Mouse (Mus musculus): Measurements from ENCODE around the gene Anks3.
A peak's percentile ranks its signal among the peaks of the same experiment; 100 is the strongest.

The Anks3 gene

DNA sequence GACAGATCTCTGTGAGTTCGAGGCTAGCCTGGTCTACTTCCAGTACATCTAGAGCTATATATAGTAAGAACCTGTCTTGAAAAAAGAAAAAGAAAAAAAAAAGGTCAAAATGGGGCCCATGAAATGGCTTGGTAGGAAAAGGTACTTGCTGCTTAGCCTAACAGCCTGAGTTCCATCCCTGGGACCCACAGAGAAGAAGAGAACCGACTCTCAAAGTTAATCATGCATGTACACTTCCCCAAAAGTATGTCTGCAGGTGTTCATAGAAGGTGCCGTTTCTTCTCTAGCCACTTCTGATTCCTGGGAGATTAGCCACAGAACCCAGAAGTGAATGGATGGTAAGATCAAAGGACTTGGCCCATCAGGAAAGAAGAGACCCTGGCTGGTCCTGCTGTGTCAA is 4.4 kb upstream of the Anks3 start:
- DNase-seq (ENCODE audit: low spot score in 2 of 2): no peak

DNA sequence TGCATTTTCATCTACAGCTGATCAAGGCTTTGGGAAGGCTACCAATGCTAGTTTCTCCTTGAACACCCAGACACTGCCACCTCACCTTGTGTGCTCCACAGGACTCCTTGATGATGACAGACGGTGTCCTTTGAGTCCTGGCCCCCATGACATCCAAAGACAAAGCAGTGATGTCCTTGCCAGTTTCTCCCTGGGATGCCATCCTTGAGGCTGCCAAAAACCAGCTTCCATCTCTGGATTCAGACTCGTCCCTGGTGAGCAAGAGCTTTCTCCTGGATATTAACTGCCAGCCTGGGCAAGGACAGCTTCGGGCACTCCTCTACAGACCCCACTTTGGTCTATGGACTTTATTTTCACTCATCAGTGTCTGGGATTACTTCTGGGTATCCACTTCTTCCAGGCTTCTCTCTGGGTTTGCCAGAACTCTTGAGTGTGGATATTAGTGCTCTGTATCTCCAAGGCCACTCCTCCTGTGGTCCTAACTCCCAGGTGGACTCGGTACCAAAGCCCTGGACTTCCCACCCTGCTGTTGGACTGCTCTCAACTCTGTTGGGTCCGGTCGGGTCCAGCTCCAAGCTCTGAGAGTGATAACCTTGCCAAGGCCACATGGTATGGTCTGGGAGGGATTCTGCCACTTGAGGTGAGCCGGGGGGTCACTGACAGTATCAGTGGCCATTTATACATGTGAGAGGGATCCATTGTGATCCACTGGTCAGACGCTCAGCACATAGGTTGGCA is 1.6 kb upstream of the Anks3 start:
- no peak for DNase-seq (ENCODE audit: low spot score in 2 of 2)

GRCm38 (mm10) chr16:4964731-4965391 is 856 bp upstream of the Anks3 start:
- no peak for DNase-seq (ENCODE audit: low spot score in 2 of 2)

DNA sequence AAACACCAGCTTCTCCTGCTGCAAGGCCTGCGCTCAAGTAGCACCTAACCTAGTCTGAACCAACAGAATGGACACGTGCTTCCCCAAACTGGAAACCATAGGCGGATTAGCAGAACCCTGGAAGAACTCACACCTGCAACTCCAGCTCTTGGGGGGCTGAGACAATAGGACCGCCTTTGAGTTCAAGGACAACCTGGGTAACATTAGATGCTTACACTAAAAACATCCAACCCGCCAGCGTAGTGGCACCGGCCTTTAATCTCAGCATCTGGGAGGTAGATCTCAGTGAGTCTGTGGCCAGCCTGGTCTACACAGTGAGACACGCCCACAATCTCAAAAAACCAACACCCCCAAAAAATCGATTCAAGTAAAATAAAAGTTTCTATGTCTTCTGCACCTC is 659 bp downstream of the Anks3 start:
- DNase-seq (ENCODE audit: low spot score in 2 of 2): no peak

- DNase-seq (ENCODE audit: low spot score in 2 of 2): no peak
Measured at GRCm38 (mm10) chr16:4960260-4960659, 3.7 kb downstream of the Anks3 start.

DNA sequence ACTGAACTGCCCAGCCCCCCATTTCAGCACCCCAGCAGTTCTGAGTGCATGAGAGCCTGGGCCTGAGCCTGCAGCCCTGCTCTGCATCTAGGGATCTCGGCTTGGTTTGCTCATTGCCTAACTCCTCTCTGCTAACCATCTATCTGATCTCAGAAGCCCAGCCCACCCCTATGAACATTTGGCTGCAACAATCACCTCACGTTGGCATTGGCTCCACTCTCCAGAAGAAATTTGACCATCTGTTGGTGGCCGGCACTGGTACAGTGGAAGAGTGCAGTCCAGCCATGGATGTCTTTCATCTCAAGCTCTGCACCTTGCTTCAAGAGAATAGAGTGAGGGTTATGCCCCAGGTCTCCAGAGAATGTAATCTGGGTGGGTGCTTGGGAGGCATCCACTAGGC is 6.6 kb downstream of the Anks3 start:
- no peak for DNase-seq (ENCODE audit: low spot score in 2 of 2)

GRCm38 (mm10) chr16:4956609-4957008 is 7.4 kb downstream of the Anks3 start:
- DNase-seq (ENCODE audit: low spot score in 2 of 2): no peak

- no peak for DNase-seq (ENCODE audit: low spot score in 2 of 2)
Measured at GRCm38 (mm10) chr16:4947378-4947777, 16.6 kb downstream of the Anks3 start.

DNA sequence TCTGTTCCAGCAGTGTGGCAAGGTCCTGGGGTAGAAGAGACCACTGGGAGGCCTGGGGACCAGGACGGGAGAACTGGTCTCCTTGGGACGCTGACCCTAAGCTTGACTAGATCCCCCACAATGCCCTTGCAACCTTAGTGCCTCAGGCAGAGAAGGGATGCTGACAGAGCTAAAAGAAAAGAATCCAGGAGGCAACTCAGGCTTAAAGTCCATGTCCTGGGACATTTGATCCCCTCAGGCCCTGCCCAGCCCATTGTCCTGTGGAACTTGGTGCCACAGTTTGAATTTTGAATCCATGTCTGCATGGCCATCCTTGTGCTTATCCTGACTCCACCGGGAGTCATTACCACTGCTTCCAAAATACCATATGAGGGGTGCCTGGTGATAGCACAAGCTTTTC is 17.9 kb downstream of the Anks3 start:
- no peak for DNase-seq (ENCODE audit: low spot score in 2 of 2)

DNA sequence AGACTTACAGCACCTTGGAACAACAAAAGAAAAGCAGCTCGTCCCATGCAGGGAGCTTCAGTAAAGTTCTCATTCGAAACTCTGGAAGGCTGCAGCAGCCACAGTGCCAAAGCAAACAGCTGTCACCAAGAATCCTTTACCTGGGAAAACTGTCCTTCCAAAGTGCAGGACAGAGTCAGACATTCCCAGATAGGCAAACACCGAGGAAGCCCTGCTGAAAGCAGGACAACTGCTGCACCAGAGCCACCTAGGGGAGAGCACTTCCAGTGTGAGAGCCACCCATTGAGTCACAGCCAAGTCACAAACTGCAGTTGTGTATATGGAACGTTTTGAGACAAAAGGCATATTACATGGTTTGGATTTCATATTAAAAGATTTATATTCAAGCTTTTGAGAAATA is 18.6 kb downstream of the Anks3 start:
- no peak for DNase-seq (ENCODE audit: low spot score in 2 of 2)

GRCm38 (mm10) chr16:4943431-4943830 is 20.6 kb downstream of the Anks3 start:
- no peak for DNase-seq (ENCODE audit: low spot score in 2 of 2)

DNA sequence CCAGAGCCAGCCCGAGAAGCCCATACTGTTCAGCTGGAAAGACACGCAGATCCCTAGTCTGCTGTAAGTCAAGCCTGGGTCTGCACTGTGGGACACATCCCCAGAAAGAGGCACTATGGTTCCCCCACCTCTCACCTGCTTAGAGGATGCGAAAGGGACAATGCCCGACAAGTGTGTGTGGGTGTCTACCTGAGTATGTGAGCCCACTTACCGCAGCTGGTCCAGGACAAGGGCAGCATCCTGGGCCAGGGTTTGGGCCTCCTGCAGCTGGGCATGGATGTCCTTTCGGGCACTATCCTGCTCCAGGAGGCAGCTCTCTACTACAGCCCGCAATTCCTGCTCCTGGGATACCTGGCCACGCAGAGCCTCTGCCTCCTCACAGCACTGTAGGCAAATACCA is 21.1 kb downstream of the Anks3 start:
- no peak for DNase-seq (ENCODE audit: low spot score in 2 of 2)

DNA sequence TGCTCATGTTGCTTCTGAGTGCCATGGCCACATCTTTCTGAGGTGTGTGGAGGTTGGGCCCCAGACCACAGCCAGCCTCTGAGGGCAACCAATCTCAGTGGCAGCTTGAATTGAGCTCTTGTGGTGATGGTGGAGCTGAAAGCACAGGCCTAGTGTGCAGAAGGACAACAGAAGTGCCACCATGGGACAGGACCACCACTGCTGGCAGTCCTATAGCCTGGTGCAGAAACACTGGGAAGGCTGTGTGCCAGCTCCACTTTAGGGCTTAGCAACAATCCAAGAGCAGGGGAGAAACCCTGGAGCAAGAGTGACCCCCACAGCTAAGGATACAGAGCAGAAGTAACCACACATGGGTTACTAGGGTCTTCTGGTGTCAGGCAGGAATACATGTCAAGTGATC is 23.0 kb downstream of the Anks3 start:
- no peak for DNase-seq (ENCODE audit: low spot score in 2 of 2)

DNA sequence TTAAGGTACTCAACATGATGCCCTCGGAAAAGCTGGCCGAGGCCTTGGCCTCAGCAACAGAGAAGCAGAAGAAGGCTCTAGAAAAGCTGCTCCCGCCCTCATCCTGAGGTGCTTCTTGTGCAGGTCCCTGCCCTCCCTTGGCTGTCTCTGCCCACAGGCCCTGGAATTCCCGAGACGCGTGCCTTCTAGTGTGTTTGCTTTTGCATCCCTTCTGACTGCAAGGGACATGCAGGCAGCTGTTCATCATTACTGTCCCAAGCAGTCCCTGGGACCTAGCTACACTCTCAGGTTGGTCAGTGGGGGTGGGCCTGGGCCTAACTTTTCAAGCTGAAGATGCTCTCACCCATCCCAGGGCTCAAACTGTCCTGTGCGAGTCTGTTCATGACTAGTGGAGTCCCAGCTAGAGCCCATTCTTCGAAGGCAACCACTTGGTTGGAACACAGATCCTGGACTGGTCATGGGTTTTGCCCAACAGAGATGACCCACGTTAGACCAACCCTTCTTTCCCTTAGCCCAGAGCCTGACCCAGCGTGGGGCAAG is 23.6 kb downstream of the Anks3 start:
- no peak for DNase-seq (ENCODE audit: low spot score in 2 of 2)

DNA sequence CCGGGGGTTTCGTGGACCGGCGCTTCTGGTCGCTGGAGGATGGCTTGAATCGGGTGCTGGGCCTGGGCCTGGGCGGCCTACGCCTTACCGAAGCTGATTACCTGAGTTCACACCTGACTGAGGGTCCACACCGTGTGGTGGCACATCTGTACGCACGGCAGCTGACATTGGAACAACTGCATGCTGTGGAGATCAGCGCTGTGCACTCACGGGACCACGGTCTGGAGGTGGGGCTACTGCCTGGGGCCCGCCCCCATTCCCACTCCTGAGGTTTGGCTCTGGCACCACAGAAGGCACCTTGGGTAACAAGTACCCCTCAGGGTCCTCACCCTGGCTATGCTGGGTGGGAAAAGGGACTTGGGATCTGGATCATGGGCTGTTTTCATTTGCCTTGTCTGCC is 24.6 kb downstream of the Anks3 start:
- peak in 1 of 2 experiments; percentile 47 for DNase-seq (ENCODE audit: low spot score in 2 of 2)

DNA sequence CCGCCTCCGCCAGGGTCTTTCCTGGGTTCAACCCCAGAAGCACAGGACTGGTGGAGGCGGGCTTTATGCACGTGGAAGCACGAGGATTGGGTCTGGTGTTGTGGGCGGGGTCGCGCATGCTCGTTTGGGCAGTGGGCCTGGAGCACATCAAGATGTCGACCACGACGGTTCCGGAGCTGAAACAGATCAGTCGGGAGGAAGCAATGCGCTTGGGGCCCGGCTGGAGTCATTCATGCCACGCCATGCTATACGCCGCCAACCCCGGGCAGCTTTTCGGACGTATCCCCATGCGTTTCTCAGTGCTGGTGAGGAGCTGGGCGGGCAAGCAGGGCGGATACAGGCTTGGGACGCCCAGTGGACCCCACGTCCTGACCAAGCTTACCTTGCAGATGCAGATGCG is 25.0 kb downstream of the Anks3 start:
- DNase-seq (ENCODE audit: low spot score in 2 of 2): peak; percentile 94 to 96

- DNase-seq (ENCODE audit: low spot score in 2 of 2): no peak
Measured at GRCm38 (mm10) chr16:4938461-4938860, 25.5 kb downstream of the Anks3 start, which contains the start of gene Nudt16l1. Gene Nudt16l1, plus strand, starts transcription at chr16:4938761.

GRCm38 (mm10) chr16:4937351-4938190 is 26.4 kb downstream of the Anks3 start:
- no peak for DNase-seq (ENCODE audit: low spot score in 2 of 2)

DNA sequence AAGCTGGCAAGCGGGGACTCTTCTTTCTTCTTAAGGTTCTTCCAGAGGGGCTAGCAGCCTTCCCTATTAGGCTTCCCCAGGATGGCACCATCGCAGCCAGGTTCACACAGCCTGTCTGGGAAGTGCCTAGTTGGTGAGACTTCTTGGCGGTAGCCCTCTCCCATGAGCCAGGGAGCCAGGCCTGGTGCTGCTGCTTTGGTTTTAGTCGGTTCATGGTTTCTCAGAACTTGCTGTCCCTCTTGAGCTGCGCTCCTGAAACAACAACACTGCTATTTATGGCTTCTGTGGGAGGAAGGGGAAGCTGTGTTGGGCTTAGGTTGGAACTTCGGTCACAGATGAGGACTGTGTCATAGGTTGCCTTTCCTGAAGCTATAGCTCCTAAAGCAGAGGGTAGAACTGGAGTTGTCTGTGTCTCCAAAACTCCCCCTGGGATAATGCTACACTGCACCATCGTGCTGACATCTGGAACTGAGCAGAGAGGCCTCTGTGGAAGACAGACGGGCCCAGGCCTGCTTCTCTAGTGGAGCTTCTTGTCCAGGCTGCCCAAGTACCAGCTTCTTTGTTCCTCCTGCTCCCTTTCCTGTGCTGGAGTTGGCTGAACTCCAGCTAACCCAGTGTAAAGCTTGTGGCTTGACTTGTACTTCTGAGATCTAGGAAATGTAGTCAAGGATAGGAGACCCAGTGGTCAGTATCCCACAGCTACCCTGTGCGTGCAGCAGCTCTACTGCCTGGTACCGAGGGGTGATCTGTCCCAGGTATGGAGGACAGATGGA is 27.9 kb downstream of the Anks3 start:
- no peak for DNase-seq (ENCODE audit: low spot score in 2 of 2)

- no peak for DNase-seq (ENCODE audit: low spot score in 2 of 2)
Measured at GRCm38 (mm10) chr16:4935430-4935829, 28.6 kb downstream of the Anks3 start.

DNA sequence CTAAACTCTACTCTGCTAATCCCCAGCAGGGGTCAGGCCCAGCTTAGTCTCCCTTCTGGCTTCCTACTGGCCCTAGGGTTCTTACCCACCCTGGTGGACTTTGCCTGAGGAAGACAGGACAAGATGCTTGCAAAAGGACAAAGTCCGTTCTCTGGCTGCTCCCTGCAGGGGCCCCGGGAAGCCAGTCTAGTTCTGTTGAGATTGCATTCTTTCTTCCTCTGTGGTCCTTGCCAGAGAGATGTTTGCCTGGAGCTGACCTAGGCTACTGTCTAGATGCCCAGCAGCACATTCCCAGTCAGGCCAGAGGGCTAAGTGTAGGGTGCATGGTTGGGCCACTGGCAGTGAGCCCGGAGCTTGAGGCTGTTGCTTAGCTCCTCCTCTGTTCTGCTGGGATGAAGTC is 31.6 kb downstream of the Anks3 start:
- no peak for DNase-seq (ENCODE audit: low spot score in 2 of 2)

- DNase-seq (ENCODE audit: low spot score in 2 of 2): no peak
Measured at GRCm38 (mm10) chr16:4928474-4928873, 35.5 kb downstream of the Anks3 start.

All from frontal cortex, postnatal 10 days (tissue).